Mouse (Mus musculus): ENCODE data around the gene Cebpzos.

Gene Cebpzos

GRCm38 (mm10) chr17:78916369-78916813, at the start of gene Cebpzos:
Gene Cebpzos (plus strand): TSS chr17:78916500.
- peak; percentile 85 for DNase-seq (ENCODE audit: low read depth)

- no peak for DNase-seq (ENCODE audit: low read depth)
Measured at GRCm38 (mm10) chr17:78873886-78874285, 42.4 kb upstream of the Cebpzos start.

GRCm38 (mm10) chr17:78881878-78882304, 34.4 kb upstream of the Cebpzos start:
- peak; percentile 54 for DNase-seq (ENCODE audit: low read depth)

GRCm38 (mm10) chr17:78882401-78883112, 33.7 kb upstream of the Cebpzos start, which contains the start of gene Eif2ak2:
Gene Eif2ak2 (minus strand): TSS chr17:78882573.
- DNase-seq (ENCODE audit: low read depth): peak; percentile 77

DNA sequence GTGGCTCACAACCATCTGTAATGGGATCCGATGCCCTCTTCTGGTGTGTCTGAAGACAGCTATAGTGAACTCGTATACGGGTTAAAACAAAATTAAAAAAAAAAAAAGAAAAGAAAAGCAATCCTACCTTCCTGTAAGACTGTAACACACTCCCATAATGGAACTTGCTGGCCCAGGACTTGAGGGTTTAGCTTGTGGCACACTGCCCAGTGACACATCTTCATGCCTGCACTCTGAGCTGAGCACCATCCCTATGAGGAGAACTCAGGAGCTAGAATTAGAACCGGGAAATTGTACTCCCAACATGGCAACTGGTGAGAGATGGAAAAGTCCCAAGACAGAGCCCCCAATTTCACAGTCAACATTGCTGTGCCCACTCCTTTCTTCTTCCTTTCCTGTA, 33.0 kb upstream of the Cebpzos start:
- no peak for DNase-seq (ENCODE audit: low read depth)

GRCm38 (mm10) chr17:78885286-78886065, 30.8 kb upstream of the Cebpzos start:
- no peak for DNase-seq (ENCODE audit: low read depth)

- DNase-seq (ENCODE audit: low read depth): no peak
Measured at GRCm38 (mm10) chr17:78888554-78888953, 27.7 kb upstream of the Cebpzos start.

- DNase-seq (ENCODE audit: low read depth): no peak
Measured at GRCm38 (mm10) chr17:78889184-78889583, 27.1 kb upstream of the Cebpzos start.

- peak; percentile 36 for DNase-seq (ENCODE audit: low read depth)
Measured at GRCm38 (mm10) chr17:78891020-78891419, 25.3 kb upstream of the Cebpzos start.

GRCm38 (mm10) chr17:78894991-78895390, 21.3 kb upstream of the Cebpzos start:
- no peak for DNase-seq (ENCODE audit: low read depth)

- DNase-seq (ENCODE audit: low read depth): peak; percentile 81
Measured at GRCm38 (mm10) chr17:78895394-78895793, 20.9 kb upstream of the Cebpzos start.

DNA sequence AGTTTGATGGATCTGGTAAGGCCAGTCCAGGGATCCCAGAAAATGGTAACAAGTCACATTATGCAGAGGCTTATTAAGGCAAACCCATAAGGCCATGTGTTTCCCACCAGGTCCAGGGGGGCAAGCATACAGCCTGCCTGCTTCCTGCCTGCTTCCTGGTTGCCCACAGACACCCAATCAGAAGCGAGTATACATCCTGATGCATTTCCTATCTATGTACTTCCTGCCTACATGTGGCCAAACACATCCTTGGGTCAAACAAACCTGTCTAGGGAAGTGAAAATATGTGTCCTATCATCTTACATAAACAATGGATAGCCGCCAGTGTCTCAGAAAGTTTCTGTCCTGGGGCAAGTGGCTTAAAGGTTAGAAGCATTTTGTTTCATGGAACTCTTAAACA, 13.1 kb upstream of the Cebpzos start:
- peak; percentile 45 for DNase-seq (ENCODE audit: low read depth)

GRCm38 (mm10) chr17:78906892-78907291, 9.4 kb upstream of the Cebpzos start, which contains the start of gene Sult6b1:
Gene Sult6b1 (minus strand): TSS chr17:78906992.
- no peak for DNase-seq (ENCODE audit: low read depth)

DNA sequence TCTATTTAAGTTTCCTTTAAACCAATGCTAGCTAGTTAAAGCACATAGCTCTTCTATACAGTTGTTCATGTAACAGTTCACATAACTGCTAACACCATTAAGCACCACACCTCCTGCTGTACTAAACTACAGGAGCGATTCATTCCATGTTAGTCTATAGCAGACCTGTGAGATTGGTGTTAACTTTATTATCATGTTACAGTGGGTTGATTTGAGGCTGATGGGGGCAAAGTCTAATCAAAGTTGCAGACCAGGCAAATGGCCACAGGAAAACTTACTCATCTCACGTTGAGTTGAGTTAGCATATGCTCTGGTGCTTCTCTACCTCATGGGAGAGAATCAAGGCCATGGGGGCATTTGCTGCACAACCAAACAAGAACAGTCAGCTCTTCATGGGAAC, 6.9 kb upstream of the Cebpzos start:
- no peak for DNase-seq (ENCODE audit: low read depth)

GRCm38 (mm10) chr17:78912861-78913281, 3.4 kb upstream of the Cebpzos start:
- no peak for DNase-seq (ENCODE audit: low read depth)

- DNase-seq (ENCODE audit: low read depth): no peak
Measured at GRCm38 (mm10) chr17:78913921-78914320, 2.4 kb upstream of the Cebpzos start.

- no peak for DNase-seq (ENCODE audit: low read depth)
Measured at GRCm38 (mm10) chr17:78915772-78916171, 528 bp upstream of the Cebpzos start.

DNA sequence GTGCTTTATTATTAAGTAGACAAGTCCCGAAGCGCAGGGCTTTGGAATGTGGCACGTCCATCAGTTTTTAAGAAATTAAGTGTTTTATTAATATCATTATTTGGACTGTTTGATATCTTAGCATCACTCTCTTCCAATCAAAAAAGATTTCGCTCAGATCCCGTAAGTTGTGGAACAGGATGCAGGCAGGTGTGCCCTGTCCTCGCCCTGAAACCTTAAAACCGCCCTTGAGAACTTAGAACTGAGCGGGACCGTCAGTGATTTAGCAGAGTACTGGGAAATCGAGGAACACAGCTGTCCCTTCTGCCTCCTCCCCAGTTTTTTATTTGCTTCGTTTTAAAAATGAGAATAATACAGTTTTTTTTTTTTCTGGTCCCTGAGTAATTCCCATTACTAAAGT, 599 bp downstream of the Cebpzos start:
- no peak for DNase-seq (ENCODE audit: low read depth)

- no peak for DNase-seq (ENCODE audit: low read depth)
Measured at GRCm38 (mm10) chr17:78917696-78918095, 1.4 kb downstream of the Cebpzos start.

- peak; percentile 18 for DNase-seq (ENCODE audit: low read depth)
Measured at GRCm38 (mm10) chr17:78935857-78936256, 19.6 kb downstream of the Cebpzos start.

- DNase-seq (ENCODE audit: low read depth): peak; percentile 93
Measured at GRCm38 (mm10) chr17:78936466-78937228, 20.3 kb downstream of the Cebpzos start, which contains the start of the genes Cebpz and Ndufaf7. Gene Cebpz (minus strand): TSS chr17:78937066. Gene Ndufaf7 (plus strand): TSS chr17:78937136.

- DNase-seq (ENCODE audit: low read depth): no peak
Measured at GRCm38 (mm10) chr17:78937229-78937853, 21.0 kb downstream of the Cebpzos start.
